ENCODE assay signal across 8 mouse cellular contexts in the genomic region with DNA sequence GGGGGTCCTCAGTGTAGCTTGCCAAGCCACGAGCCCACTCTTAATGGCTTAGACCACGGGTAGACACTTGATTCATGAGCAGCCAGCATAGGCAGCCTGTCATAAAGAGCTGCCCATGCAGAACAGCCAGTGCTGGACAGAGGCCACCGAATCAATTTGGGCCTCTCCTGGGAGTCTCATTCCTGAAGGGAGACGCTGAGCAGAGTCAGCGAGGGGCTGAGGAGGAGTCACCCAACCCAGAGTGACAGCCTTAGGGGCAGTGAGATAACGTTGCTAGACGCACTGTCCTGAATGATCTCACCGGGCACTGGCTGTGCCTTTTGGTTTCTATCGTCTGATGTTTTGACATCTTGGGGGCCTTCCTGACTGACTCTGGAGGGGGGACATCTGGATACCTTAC. TPM values are rescaled to one million over a fixed set of nuclear protein-coding genes. Genes with fewer than 3 reads are reported as not detected.
DNase-seq lines count a peak whose midpoint lies in the region; ATAC-seq lines count a peak whose summit lies in the region.

No protein-coding gene starts in this region.

- peak; percentile 33 to 37 for DNase-seq in cerebellum, postnatal 10 days
- DNase-seq in cerebellum, adult 11 months: no peak
- peak; percentile 56 to 65 for DNase-seq in kidney, postnatal 4 days
- DNase-seq in kidney, adult 18-20 months: no peak
- peak; percentile 46 for DNase-seq in thymus, postnatal 4 days
- no peak for DNase-seq in thymus, adult 18-20 months
- DNase-seq in c-Kit-positive CD71-positive TER-119-positive erythroid progenitor cells, embryonic 14.5 days (ENCODE audit: low spot score): no peak

- ATAC-seq in granulocyte monocyte progenitor cell, adult 5-6 weeks (replicated peaks; ENCODE audit: poor library complexity, severe bottlenecking): no peak

RNA-seq across cellular contexts. Expression of a gene that starts 38.3 kb away (rescaled TPM):
- total RNA-seq in granulocyte monocyte progenitor cell, adult 5-6 weeks (2014; fragmentation: Nextera tagmentation): not detected in 2 replicates
- not detected in 2 replicates for total RNA-seq in granulocyte monocyte progenitor cell, adult 5-6 weeks (2017)

Comparison
In these comparisons a context has a peak if more than half of its experiments do, and no peak if none do; other contexts are left out.
1. DNase-seq: peak in cerebellum, postnatal 10 days (2 of 2), kidney, postnatal 4 days (2 of 2) and thymus, postnatal 4 days (single experiment); none in cerebellum, adult 11 months (single experiment), kidney, adult 18-20 months (single experiment), thymus, adult 18-20 months (0 of 2) and c-Kit-positive CD71-positive TER-119-positive erythroid progenitor cells, embryonic 14.5 days (single experiment).